Mouse (Mus musculus): ENCODE measurements around the gene Derl2.

- TF ChIP-seq POLR2A (IDR thresholded peaks at IDR 0.05; ENCODE audit: extremely low read depth, insufficient read depth, low read length) = no peak
- TF ChIP-seq CTCF (IDR thresholded peaks at IDR 0.05; ENCODE audit: low read depth, low read length) = no peak
Observed at GRCm38 (mm10) chr11:71018416-71019200, 1.0 kb downstream of the Derl2 start.

Data from liver, adult 2 months (tissue).